Mouse (Mus musculus) gastrocnemius, postnatal 36 days (tissue): ENCODE results near the gene Igsf10. TPM values are rescaled to one million over a fixed set of nuclear protein-coding genes. Genes with fewer than 3 reads are reported as not detected.
A peak's percentile ranks its signal among the peaks of the same experiment; 100 is the strongest.
"Not testable (repeated sequence)": the region's sequence is repeated elsewhere in the genome, so short reads cannot be mapped to it uniquely, and the experiment has no call there.

Experiments used
- DNase-seq, 2 experiments: peaks; one replicate each; pipeline ENCODE4 v3.0.0; 2022
- intact Hi-C: fragments of 180-260 bp; cut with DNase I; formaldehyde crosslinking; loops from one replicate; pipeline ENCODE4 v1.15.1; 2025
- long read RNA-seq, 2 experiments: library from polyadenylated mRNA; stranded (forward); transcript quantifications; one replicate each; pipeline ENCODE4 v2.0.0; 2021
- total RNA-seq, 2 experiments: library from RNA; stranded (reverse); gene quantifications; 2 replicates each; pipeline ENCODE4 v1.2.3; 2021

The Igsf10 gene
- 1 to 10 TPM; 3.0 to 3.5 TPM for total RNA-seq
- long read RNA-seq, experiment 1: 0 reads
- long read RNA-seq, experiment 2: 0 reads

DNA sequence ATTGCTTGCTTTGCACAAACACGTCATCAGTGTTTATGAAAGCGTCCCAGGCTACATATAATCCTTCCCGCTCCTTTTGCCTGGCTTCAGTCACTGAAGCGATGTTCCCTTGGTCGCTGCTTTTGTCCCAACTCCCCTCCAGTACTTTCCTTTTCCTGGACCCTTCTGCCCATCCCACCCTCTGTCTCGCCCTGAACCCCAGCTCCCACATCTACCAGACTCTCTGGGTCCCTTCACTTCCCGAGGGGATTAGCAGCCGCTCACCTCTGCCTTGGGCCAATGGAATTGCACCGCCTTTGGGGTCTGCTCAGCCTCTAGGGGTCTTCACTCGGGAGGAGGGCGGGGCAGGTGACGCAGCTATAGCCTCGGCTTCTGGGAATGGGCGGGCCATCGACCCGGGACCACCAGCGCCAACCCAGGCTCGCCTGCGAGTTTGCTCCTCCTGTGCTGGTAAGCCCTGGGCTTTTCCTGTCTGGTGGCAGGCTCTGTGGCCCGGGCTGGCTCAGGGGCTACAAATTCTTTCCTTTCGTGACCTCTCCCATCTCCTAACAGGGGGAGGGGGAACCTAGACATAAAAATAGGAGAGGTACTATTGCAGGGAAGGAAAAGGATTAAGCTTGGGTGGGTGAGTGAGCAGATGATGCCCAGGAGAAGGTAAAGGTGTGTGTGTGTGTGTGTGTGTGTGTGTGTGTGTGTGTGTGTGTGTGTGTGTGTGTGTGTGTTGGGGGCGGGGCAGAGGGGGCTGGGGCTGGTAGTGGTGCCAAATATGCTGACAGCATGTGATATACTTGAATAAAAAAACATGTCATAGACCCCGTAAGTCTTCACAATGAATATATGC, at the start of gene Igsf10:
Igsf10 (minus strand) TSS at position 330 of the 841 bp plus-strand sequence.
- peak; percentile 22 to 26 for DNase-seq
- intact Hi-C loops: no loop called here

- intact Hi-C loops: no loop called here
- DNase-seq: no peak
Measured at GRCm38 (mm10) chr3:59385553-59385952, 41.4 kb upstream of the Igsf10 start.

GRCm38 (mm10) chr3:59385000-59385399, 40.8 kb upstream of the Igsf10 start:
- DNase-seq: no peak
- intact Hi-C loops: no loop called here

- no peak for DNase-seq
- intact Hi-C loops: no loop called here
Measured at GRCm38 (mm10) chr3:59384321-59384720, 40.1 kb upstream of the Igsf10 start.

- intact Hi-C loops: not testable (repeated sequence)
Measured at GRCm38 (mm10) chr3:59378791-59379190, 34.6 kb upstream of the Igsf10 start.

DNA sequence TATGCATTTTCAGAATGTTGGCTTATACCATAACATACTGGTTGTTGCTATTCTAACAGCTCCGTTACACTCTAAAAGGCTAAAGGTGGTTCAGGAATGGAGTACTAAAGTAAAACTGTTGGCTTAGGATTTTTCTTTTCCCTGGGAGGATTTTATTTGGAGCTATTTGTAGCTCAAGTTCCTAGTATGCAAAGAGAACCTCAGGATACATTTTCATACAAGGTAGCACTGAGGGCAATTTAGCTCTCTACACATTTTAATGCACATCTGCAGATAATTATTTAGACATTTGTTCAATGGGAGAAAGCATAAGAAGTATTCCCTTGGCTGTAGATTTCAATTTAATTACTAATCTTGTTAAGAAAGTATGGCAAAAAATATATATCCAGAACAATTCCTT, 17.7 kb upstream of the Igsf10 start:
- intact Hi-C loops: no loop called here
- no peak for DNase-seq

More at GRCm38 (mm10) chr3:59378791-59379190, 34.6 kb upstream of the Igsf10 start:
- DNase-seq: not testable (repeated sequence)

- DNase-seq: no peak
- intact Hi-C loops: no loop called here
Measured at GRCm38 (mm10) chr3:59360102-59360501, 15.9 kb upstream of the Igsf10 start.

- intact Hi-C loops: no loop called here
- peak in 1 of 2 experiments; percentile 36 for DNase-seq
Measured at GRCm38 (mm10) chr3:59354156-59354555, 10.0 kb upstream of the Igsf10 start.

GRCm38 (mm10) chr3:59351768-59352167, 7.6 kb upstream of the Igsf10 start:
- intact Hi-C loops: no loop called here
- no peak for DNase-seq

- intact Hi-C loops: no loop called here
- DNase-seq: peak in 1 of 2 experiments; percentile 54
Measured at GRCm38 (mm10) chr3:59343026-59343425, 1.2 kb downstream of the Igsf10 start.

GRCm38 (mm10) chr3:59341647-59342427, 2.4 kb downstream of the Igsf10 start:
- DNase-seq: no peak
- intact Hi-C loops: no loop called here

GRCm38 (mm10) chr3:59328526-59328925, 15.7 kb downstream of the Igsf10 start:
- DNase-seq: no peak
- intact Hi-C loops: no loop called here

- intact Hi-C loops: no loop called here
- peak in 1 of 2 experiments; percentile 12 for DNase-seq
Measured at GRCm38 (mm10) chr3:59321278-59321876, 22.8 kb downstream of the Igsf10 start.

DNA sequence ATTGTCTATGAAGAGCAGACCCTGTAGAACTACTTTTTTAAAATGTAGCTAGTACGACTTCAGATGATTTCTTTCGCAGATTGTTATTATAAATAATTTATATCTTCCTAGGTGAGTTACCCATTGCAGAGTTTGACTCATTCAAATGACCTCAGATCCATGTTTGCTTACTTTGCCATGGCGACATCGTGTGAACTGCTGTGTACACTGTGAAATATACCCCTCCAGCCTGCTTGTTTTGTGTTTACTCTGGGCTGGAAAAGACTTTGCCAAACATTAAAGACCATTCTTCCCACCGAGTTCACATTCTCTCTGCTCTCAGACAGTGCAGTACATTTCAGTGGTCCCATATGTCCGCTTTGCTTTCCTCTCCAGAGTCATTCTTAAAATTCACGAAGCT, 28.1 kb downstream of the Igsf10 start:
- no peak for DNase-seq
- intact Hi-C loops: no loop called here

- peak in 1 of 2 experiments; percentile 10 for DNase-seq
- intact Hi-C loops: no loop called here
Measured at GRCm38 (mm10) chr3:59312610-59313009, 31.6 kb downstream of the Igsf10 start.

GRCm38 (mm10) chr3:59305518-59305917, 38.7 kb downstream of the Igsf10 start:
- intact Hi-C loops: no loop called here
- DNase-seq: no peak

DNA sequence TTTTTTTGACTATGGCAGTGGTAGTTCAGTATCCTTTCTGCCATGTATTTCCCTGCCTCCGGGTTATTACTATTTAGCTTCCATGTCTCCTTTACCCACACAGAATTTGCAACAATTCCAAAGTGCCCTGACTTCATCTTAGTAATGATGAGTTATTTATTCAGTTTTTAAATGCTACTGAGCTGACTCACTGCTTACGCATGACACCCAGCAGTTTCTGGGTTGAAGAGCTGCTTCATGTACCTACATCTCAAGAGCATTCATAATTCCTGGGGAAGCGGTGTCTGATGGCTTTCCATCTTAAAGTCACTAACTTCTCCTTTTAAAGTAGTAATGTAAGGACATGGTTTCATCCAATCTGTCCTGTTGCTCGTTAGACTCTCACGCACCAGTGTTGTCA, 39.2 kb downstream of the Igsf10 start:
- intact Hi-C loops: no loop called here
- DNase-seq: no peak

GRCm38 (mm10) chr3:59297653-59298052, 46.5 kb downstream of the Igsf10 start:
- intact Hi-C loops: no loop called here
- no peak for DNase-seq

GRCm38 (mm10) chr3:59296563-59297130, 47.5 kb downstream of the Igsf10 start:
- no peak for DNase-seq
- intact Hi-C loops: no loop called here

DNA sequence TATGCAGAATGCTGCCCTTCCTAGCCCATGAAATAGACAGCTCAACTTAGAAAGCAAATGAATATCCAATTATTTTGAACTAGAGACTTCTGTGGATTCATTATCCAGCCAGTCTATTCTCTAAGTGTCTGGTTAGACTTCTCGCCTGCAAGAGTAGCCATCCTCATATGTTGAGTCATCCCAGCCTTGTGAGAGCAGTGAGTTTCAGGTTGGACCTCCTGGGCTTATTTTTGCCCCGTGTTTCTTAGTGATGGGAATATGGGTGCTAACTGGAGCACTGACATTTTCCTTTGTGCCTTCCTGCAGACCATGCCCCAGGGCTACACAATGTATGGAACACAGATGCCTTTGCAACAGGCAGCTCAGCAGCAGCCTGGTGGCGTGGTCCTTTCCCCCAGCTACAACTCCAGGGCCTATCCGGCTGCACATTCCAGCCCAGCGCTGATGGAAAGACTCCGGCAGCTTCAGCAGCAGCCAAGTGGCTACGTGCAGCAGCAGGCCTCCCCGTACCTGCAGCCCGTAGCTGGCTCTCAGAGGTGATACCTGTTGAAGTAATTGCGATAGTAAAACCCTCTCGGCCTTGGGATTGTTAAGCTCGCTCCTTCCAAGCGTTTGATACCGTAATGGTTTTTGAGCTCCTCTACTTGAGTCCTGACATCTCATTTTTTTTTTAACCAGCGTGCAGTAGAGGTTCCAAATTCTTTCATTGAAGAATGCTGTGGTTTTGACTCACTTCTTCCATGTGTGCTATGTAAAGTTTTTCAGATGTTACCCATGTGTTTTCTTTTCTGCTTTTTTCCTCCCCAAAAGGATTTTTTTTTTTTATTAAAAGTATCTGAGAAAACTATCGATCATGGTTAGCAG, 48.3 kb downstream of the Igsf10 start:
- no peak for DNase-seq
- intact Hi-C loops: no loop called here
